Mouse (Mus musculus) liver, adult 2 months (tissue): ENCODE measurements around the gene Lrch3. TPM values are rescaled to one million over a fixed set of nuclear protein-coding genes. Genes with fewer than 3 reads are reported as not detected.
"Not testable (repeated sequence)": the region's sequence is repeated elsewhere in the genome, so short reads cannot be mapped to it uniquely, and the experiment has no call there.

Experiments
- DNase-seq: peaks from one replicate; pipeline ENCODE4 v3.0.0-alpha.2; 2011; ENCODE audit warnings: low read depth, low spot score; ENCODE audit errors: extremely low read depth
- H3K27ac ChIP-seq: fragments of 200-500 bp; replicated peaks from 2 replicates; pipeline ENCODE4 v1.5.1; 2012; ENCODE audit warnings: low read depth, mild to moderate bottlenecking, control low read depth, inconsistent platforms, low read length; ENCODE audit not compliant: insufficient read depth
- H3K27me3 ChIP-seq: fragments of 200-500 bp; 2 replicates; pipeline ENCODE4 v1.6.1; 2012; ENCODE audit warnings: mild to moderate bottlenecking, moderate library complexity, low read length, inconsistent platforms; ENCODE audit not compliant: control insufficient read depth, insufficient read depth
- H3K36me3 ChIP-seq: fragments of 200-500 bp; 2 replicates; pipeline ENCODE4 v1.6.1; 2012; ENCODE audit warnings: low read length, inconsistent platforms; ENCODE audit not compliant: control insufficient read depth, insufficient read depth
- H3K4me1 ChIP-seq: fragments of 200-500 bp; 2 replicates; pipeline ENCODE4 v1.6.1; 2011; ENCODE audit warnings: low read length; ENCODE audit not compliant: control insufficient read depth, insufficient read depth
- H3K4me3 ChIP-seq: fragments of 200-500 bp; 2 replicates; pipeline ENCODE4 v1.5.1; 2011; ENCODE audit warnings: low read depth, mild to moderate bottlenecking, control low read depth, low read length, moderate library complexity; ENCODE audit not compliant: insufficient read depth
- H3K79me2 ChIP-seq: fragments of 200-500 bp; 2 replicates; pipeline ENCODE4 v1.6.1; 2012; ENCODE audit warnings: inconsistent platforms, mild to moderate bottlenecking, low read length, moderate library complexity; ENCODE audit not compliant: control insufficient read depth, insufficient read depth
- H3K9ac ChIP-seq: fragments of 200-500 bp; 2 replicates; pipeline ENCODE4 v1.6.1; 2012; ENCODE audit warnings: low read depth, mild to moderate bottlenecking, control low read depth, inconsistent platforms, low read length
- CTCF ChIP-seq: fragments of 200-500 bp; IDR thresholded peaks from 2 replicates; pipeline ENCODE4 v1.5.1; 2011; ENCODE audit warnings: low read depth, low read length, control low read depth
- POLR2A ChIP-seq: fragments of 200-500 bp; IDR thresholded peaks from 2 replicates; pipeline ENCODE4 v1.6.1; 2011; ENCODE audit warnings: low read length, control low read depth; ENCODE audit not compliant: insufficient read depth; ENCODE audit errors: extremely low read depth
- WGBS: fragments of 180-500 bp; shearing (Covaris S2); methylation state at CpG from one replicate; pipeline ENCODE4 v1.1.7; 2018; 5-methylcytosine and 5-hydroxymethylcytosine counted together
- polyA plus RNA-seq: library from polyadenylated mRNA; depleted of rRNA; stranded (reverse); fragments of >200 nt; gene quantifications from 2 replicates; pipeline ENCODE4 v1.2.3, GENCODE M21; 2012
- total RNA-seq: library from RNA; depleted of rRNA; stranded (reverse); fragments of >200 nt; gene quantifications from 2 replicates; pipeline ENCODE4 v1.2.3, GENCODE M21; 2014

Lrch3 gene
- total and polyA plus RNA-seq, 2 experiments: 5.3 to 9.8 TPM

DNA sequence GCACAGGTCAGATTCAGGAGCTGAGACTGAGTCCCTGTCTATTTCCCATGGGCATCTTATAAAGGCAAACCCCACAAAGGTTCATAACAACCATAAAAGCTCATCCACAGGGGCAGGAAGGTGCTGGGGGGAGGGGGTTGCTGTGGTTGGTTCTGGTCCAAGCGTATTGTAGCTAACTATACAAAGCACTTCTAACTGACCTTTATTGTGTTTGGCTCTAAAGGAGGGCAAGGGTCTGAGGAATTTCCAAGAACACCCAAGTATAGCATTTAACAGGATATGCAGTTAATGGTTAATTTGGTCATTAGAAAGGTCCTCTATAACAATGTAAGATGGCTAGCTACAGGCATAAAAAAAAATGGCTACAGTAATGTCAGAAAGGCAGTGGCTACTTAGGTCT is 128.8 kb downstream of the Lrch3 start:
- Histone ChIP-seq H3K27ac (no peak overlapping the region), H3K4me3 (no peak overlapping the region), H3K36me3 (no peaks in the 10 kb centered on the region), H3K9ac (no peak overlapping the region), H3K79me2 (no peaks in the 10 kb centered on the region), H3K27me3 (no peaks in the 10 kb centered on the region), H3K4me1 (no peaks in the 10 kb centered on the region)
- 86% methylated on average over 1 of the region's 1 CpGs for WGBS
- no peak for TF ChIP-seq POLR2A
- TF ChIP-seq CTCF: no peak
- DNase-seq: no peak

DNA sequence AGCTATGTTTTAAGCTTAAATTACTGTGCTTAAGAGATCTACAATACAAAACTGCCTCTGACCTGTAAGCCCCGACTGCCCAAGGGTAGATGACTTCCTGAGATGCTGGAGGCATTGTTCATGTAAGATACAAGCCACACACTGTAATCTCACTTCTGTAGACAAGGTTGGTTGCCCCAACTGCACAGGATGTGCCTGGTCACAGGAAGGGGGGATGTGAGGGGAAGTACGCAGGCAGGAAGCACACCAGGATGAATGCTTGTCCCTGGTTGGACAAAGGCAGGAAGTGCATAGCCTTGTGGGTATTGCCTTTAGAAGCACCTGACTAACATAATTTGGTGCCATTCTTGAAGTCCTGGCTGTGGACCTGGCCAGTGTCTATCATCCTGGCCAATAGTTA is 129.4 kb downstream of the Lrch3 start:
- Histone ChIP-seq H3K36me3 (no peaks in the 10 kb centered on the region), H3K4me1 (no peaks in the 10 kb centered on the region), H3K27ac (no peak overlapping the region), H3K27me3 (no peaks in the 10 kb centered on the region), H3K79me2 (no peaks in the 10 kb centered on the region), H3K9ac (no peak overlapping the region), H3K4me3 (no peak overlapping the region)
- WGBS: 63% methylated on average over 2 of the region's 2 CpGs
- DNase-seq: no peak
- TF ChIP-seq CTCF: no peak
- no peak for TF ChIP-seq POLR2A

DNA sequence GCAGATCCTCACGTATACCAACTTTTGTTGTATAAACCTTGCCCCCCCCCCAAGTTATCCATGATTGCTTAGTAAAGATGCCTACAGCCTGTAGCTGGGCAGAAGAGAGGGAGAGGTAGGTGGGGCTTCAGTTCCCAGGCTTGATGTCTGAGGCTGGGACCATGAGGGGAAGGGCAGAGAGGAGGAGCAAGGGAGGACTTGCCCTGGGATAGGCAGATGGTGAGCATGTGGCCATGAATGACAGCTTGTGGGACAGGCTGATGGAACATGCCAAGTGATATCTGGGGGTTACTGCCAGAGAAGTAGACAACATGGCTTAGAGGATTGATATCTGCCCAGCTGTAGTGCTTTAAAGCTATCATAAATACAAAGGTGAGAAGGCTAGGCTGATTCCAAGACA is 134.1 kb downstream of the Lrch3 start:
- Histone ChIP-seq H3K79me2 (no peaks in the 10 kb centered on the region), H3K27ac (no peak overlapping the region), H3K4me3 (no peak overlapping the region), H3K9ac (no peak overlapping the region), H3K4me1 (no peaks in the 10 kb centered on the region), H3K27me3 (no peaks in the 10 kb centered on the region), H3K36me3 (no peaks in the 10 kb centered on the region)
- WGBS: 85% methylated on average over 1 of the region's 1 CpGs
- DNase-seq: no peak
- TF ChIP-seq POLR2A (no peak), CTCF (no peak)

DNA sequence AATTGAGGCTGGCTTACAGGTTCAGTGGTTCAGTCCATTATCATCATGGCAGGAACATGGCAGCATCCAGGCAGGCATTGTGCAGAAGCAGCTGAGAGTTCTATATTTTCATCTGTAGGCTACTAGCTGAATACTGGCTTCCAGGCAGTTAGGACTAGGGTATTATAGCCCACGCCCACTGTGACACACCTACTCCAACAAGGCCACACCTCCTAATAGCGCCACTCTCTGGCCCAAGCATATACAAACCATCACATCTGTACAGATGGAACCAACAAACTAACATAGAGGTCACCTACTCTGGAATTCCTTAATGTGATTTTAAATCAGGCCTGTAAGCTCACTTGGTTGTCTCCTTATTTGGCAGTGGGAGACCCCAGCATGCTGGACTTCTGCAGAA is 134.8 kb downstream of the Lrch3 start:
- no peak for DNase-seq
- Histone ChIP-seq H3K4me3 (no peak overlapping the region), H3K79me2 (no peaks in the 10 kb centered on the region), H3K27me3 (no peaks in the 10 kb centered on the region), H3K4me1 (no peaks in the 10 kb centered on the region), H3K36me3 (no peaks in the 10 kb centered on the region), H3K9ac (no peak overlapping the region), H3K27ac (no peak overlapping the region)
- WGBS: 85% methylated on average over 2 of the region's 2 CpGs
- TF ChIP-seq POLR2A (no peak), CTCF (no peak)

DNA sequence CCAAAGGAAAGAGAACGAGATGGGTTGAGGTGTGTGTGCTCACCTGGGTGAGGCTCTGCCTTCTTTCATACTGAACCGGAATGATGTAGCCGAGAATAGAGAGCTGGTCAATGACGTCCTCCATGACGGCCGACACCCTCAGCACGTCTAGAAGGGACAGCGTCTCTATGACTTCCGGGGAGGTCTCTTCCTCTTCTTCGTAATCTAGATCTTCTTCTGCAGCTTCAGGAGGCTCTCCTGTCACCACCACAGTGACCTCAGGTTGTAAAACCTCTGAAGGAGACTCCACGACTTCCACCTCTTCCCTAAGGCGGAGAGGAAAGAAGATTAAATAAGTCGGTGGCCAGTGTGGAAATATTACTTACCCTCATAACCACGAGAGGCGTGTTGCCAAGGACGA is 135.9 kb downstream of the Lrch3 start:
- Histone ChIP-seq H3K79me2 (no peaks in the 10 kb centered on the region), H3K36me3 (no peaks in the 10 kb centered on the region), H3K27ac (no peak overlapping the region), H3K4me3 (no peak overlapping the region), H3K4me1 (no peaks in the 10 kb centered on the region), H3K27me3 (no peaks in the 10 kb centered on the region), H3K9ac (no peak overlapping the region)
- DNase-seq: no peak
- WGBS: 92% methylated on average over 16 of the region's 16 CpGs
- no peak for TF ChIP-seq POLR2A
- TF ChIP-seq CTCF: no peak

DNA sequence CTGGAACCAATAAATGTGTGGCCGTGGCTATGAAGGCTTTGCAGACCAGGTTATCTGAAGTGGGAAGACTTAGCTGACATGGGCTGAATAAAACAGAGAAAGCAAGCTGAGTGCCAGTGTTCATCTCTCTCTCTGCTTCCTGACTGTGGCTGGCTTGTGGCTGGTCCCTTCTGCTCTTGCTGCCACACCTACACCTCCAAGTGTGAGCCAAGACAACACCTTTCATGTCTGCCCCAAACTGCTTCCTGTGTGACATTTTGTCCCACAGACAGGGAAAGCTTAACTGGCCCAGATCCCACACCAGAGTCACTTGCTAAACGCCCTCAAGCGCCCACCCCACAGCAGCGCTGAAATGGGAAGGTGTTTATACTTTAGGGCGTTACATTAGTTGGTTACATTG is 139.2 kb downstream of the Lrch3 start:
- no peak for TF ChIP-seq POLR2A
- no peak for TF ChIP-seq CTCF
- 80% methylated on average over 5 of the region's 5 CpGs for WGBS
- peaks cover 3% of the 10 kb centered on the region; the same call in 1 of the 2 replicates for H3K79me2 ChIP-seq

DNA sequence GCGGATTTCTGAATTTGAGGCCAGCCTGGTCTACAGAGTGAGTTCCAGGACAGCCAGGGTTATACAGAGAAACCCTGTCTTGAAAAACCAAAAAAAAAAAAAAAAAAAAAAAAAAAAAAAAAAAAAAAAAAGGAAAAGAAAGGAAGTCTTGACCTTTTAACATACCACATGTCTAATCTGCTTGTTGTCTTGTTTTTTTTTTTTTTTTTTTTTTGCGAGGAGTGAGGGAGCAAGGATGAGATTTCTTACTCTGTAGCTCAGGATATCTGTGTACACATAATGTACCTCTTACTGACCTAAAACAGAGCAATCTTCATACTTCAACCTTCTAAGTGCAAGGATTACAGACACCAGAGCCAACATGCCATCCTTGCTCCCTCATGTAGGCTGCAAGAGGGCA is 141.0 kb downstream of the Lrch3 start:
- H3K27me3 ChIP-seq, H3K36me3 ChIP-seq, H3K27ac ChIP-seq, H3K79me2 ChIP-seq, DNase-seq, H3K9ac ChIP-seq, H3K4me3 ChIP-seq: not testable (repeated sequence)
- WGBS: 82% methylated on average over 2 of the region's 2 CpGs
- peaks cover 16% of the 10 kb centered on the region for H3K4me1 ChIP-seq

More for the DNA sequence above, 139.2 kb downstream of the Lrch3 start:
- peaks cover 6% of the 10 kb centered on the region for H3K4me1 ChIP-seq
- H3K4me3 ChIP-seq: no peak overlapping the region
- H3K9ac ChIP-seq: no peak overlapping the region
- H3K36me3 ChIP-seq: no peaks in the 10 kb centered on the region
- no peak for DNase-seq
- H3K27me3 ChIP-seq: no peaks in the 10 kb centered on the region
- H3K27ac ChIP-seq: no peak overlapping the region
